Mouse (Mus musculus) subcutaneous adipose tissue, adult 2 months (tissue): ENCODE data around the gene Ctso. TPM values are rescaled to one million over a fixed set of nuclear protein-coding genes. Genes with fewer than 3 reads are reported as not detected.

ENCODE experiments used
- polyA plus RNA-seq: library from polyadenylated mRNA; depleted of rRNA; stranded (reverse); fragments of >200 nt; gene quantifications from 2 replicates; pipeline ENCODE4 v1.2.3, GENCODE M21; 2012; ENCODE audit warnings: low replicate concordance; rRNA removed

The Ctso gene
- 16.1 and 23.3 TPM in 2 replicates for polyA plus RNA-seq

GRCm38 (mm10) chr3:81932141-81933101 lies at the start of gene Ctso:
Ctso (plus strand) TSS chr3:81932601.

GRCm38 (mm10) chr3:81976102-81976501 lies 43.7 kb downstream of the Ctso start, which contains the start of gene Tdo2:
Tdo2 (minus strand) TSS chr3:81976202.

GRCm38 (mm10) chr3:81981990-81982389 lies 49.6 kb downstream of the Ctso start, which contains the start of gene Asic5:
Asic5 (plus strand) TSS chr3:81982290.

Other genes with a start within 250 kb of the Ctso start
- gene Tdo2, start 43.6 kb downstream of the Ctso start, polyA plus RNA-seq, result not detected in 2 replicates
- gene Asic5, start 49.7 kb downstream of the Ctso start, polyA plus RNA-seq, result not detected in 2 replicates
- 9.3 and 10.4 TPM in 2 replicates for gene Gucy1b1, start 142.1 kb downstream of the Ctso start, polyA plus RNA-seq
- gene Gucy1a1, start 213.2 kb downstream of the Ctso start, polyA plus RNA-seq, result 13.9 and 14.2 TPM in 2 replicates